Mouse (Mus musculus) liver, embryonic 16.5 days (tissue): ENCODE results near the gene Rad51d. TPM values are rescaled to one million over a fixed set of nuclear protein-coding genes. Genes with fewer than 3 reads are reported as not detected.

Source experiments
- ATAC-seq: fragments of 200-750 bp; cut with Nextera tagmentation; 2 replicates; pipeline ENCODE4 v1.8.0; 2017; ENCODE audit warnings: low read depth, mild to moderate bottlenecking, moderate number of reproducible peaks, moderate library complexity
- H3K27ac ChIP-seq: fragments of 300-500 bp; sonication (generic); 2 replicates; pipeline ENCODE4 v1.5.1; 2014; ENCODE audit warnings: mild to moderate bottlenecking, low read length
- H3K27me3 ChIP-seq: fragments of 300-500 bp; sonication (generic); 2 replicates; pipeline ENCODE4 v1.6.1; 2014; ENCODE audit warnings: low read depth, low read length, mixed read lengths; ENCODE audit not compliant: control insufficient read depth, insufficient read depth
- H3K36me3 ChIP-seq: fragments of 300-500 bp; sonication (generic); 2 replicates; pipeline ENCODE4 v1.6.1; 2014; ENCODE audit warnings: mild to moderate bottlenecking; ENCODE audit not compliant: control insufficient read depth, insufficient read depth
- H3K4me1 ChIP-seq: fragments of 300-500 bp; sonication (generic); 2 replicates; pipeline ENCODE4 v1.6.1; 2014; ENCODE audit warnings: low read depth, low read length, mixed read lengths; ENCODE audit not compliant: control insufficient read depth
- H3K4me2 ChIP-seq: fragments of 300-500 bp; sonication (generic); 2 replicates; pipeline ENCODE4 v1.6.1; 2014; ENCODE audit warnings: low read depth, low read length, mixed read lengths
- H3K4me3 ChIP-seq: fragments of 300-500 bp; sonication (generic); 2 replicates; pipeline ENCODE4 v1.5.1; 2014; ENCODE audit warnings: low read depth, mild to moderate bottlenecking, low read length
- H3K9ac ChIP-seq: fragments of 300-500 bp; sonication (generic); 2 replicates; pipeline ENCODE4 v1.6.1; 2014; ENCODE audit warnings: low read depth, low read length
- H3K9me3 ChIP-seq: fragments of 300-500 bp; sonication (generic); replicated peaks from 2 replicates; pipeline ENCODE4 v1.6.1; 2016; ENCODE audit warnings: low read length; ENCODE audit not compliant: control insufficient read depth
- WGBS: fragments of 180-500 bp; shearing (Covaris S2); extraction: QIAGEN DNeasy Blood & Tissue Kit; methylation state at CpG from one replicate; pipeline ENCODE4 v1.1.7; 2014; ENCODE audit not compliant: insufficient replicate concordance; 5-methylcytosine and 5-hydroxymethylcytosine counted together
- polyA plus RNA-seq: library from polyadenylated mRNA; unstranded; fragments of >200 nt; fragmentation: Nextera tagmentation; extraction: Ambion mirVana; gene quantifications from 2 replicates; pipeline ENCODE4 v1.2.1, GENCODE M21; 2015

The Rad51d gene
- polyA plus RNA-seq, 1 experiment from 2014 or later, result 4.7 TPM

DNA sequence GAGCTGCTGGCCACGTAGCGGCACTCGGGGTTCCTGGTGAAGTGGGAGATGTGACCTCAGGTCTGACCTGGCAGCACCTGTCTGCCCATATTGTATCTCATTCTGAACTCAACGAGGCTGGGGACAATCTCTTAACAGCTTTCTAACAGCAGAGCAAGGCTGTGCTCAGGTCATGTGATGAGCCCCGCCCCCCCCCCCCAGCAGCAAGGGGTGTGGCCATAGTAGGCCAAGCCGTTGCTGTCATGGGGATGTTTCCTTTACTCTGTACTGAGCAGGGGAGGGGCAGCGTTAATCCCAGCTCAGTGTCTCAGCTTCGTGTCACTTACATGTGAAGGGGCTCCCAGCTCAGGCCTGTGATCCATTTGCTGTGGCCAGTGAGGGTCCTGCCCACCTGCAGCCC lies 14.5 kb upstream of the Rad51d start:
- no peaks in the 10 kb centered on the region for H3K9me3 ChIP-seq
- 43% methylated on average over 8 of the region's 8 CpGs for WGBS
- no peak for ATAC-seq
- no peak overlapping the region for H3K27ac ChIP-seq
- H3K9ac ChIP-seq, result no peak overlapping the region
- H3K4me2 ChIP-seq, result no peak overlapping the region
- no peaks in the 10 kb centered on the region for H3K27me3 ChIP-seq
- H3K4me1 ChIP-seq, result peaks cover 11% of the 10 kb centered on the region
- H3K36me3 ChIP-seq, result peaks cover 13% of the 10 kb centered on the region
- H3K4me3 ChIP-seq, result no peak overlapping the region

DNA sequence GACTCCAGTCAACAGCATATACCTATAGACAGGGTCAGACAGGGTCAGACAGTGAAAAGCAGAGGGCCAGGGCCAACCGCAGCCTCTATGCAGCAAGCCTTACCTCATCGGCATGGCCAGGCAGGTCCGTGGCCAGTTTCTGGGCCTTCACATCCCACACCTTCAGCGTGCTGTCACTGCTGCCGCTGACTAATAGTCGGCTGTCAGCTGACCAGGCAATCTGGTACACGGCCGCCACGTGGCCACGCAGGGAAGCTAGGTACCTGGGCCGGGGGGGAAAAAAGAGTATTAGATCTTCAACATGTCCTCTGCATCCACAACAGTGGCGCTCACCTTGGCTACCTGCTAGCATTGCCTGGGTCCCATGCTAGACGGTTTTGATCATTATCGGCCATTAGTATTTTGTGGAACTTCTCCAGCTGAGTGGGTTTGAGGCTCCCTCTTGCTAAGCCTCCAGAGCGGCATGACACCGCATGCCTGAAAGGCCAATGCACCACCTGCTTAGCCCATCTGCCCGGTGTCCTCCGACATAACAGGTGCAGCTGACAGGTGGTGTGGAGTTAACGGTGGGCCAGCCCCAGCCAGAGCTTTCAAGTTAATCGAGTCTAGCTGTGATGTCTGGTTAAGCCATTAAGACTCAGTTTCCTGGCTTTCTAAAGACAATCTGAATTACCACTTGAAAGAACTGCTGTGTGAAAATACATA lies 11.3 kb upstream of the Rad51d start:
- H3K36me3 ChIP-seq, result peaks cover 13% of the 10 kb centered on the region
- 87% methylated on average over 20 of the region's 20 CpGs for WGBS

DNA sequence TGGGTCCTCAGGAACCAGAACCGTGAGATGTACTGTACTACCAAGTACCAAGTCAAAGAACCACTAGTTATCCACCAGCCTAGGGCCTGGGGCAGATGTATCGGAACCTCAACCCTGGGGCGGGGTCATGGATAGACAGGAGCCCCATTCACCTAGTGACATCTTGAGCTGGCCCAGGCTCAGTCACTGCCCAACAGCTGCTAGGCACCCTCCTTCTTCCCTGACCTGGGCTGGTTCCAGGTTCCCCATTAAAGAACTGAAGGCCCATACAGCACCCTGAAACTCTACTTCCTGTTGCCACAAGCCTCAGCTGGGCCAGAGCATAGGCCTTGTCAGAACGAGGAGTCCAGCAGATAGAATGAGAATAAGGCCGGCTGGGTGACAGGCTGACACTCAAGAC lies 9.3 kb upstream of the Rad51d start:
- no peak for ATAC-seq

More for the DNA sequence above, 11.3 kb upstream of the Rad51d start:
- Histone ChIP-seq H3K4me1 (peaks cover 4% of the 10 kb centered on the region), H3K9ac (no peak overlapping the region), H3K27me3 (no peaks in the 10 kb centered on the region), H3K4me3 (no peak overlapping the region), H3K9me3 (no peaks in the 10 kb centered on the region), H3K4me2 (no peak overlapping the region), H3K27ac (no peak overlapping the region)
- ATAC-seq, result no peak

DNA sequence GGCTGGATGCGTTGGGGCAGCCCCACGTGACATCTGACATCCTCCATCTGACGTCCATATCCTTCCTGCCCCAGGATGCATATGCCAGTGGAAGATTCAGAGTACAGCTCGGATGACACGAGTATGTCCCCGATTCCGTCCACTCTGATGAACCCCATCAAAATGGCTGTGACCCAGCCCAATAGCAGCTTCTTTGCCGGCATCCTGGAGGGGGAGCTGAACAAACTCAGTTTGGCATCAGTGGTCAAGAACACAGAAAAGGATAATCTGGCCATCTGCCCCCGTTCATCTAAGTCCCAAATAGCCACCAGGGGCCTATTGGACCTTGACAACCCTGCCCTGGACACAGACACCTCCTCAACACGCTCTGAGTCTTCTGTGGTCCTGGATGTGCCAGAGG lies 7.1 kb upstream of the Rad51d start:
- Histone ChIP-seq H3K4me1 (no peaks in the 10 kb centered on the region), H3K4me3 (no peak overlapping the region), H3K4me2 (no peak overlapping the region), H3K9me3 (no peaks in the 10 kb centered on the region), H3K27ac (no peak overlapping the region), H3K36me3 (peaks cover 9% of the 10 kb centered on the region), H3K9ac (no peak overlapping the region), H3K27me3 (no peaks in the 10 kb centered on the region)
- no peak for ATAC-seq
- WGBS, result 65% methylated on average over 10 of the region's 10 CpGs

More for the DNA sequence above, 9.3 kb upstream of the Rad51d start:
- no peaks in the 10 kb centered on the region for H3K9me3 ChIP-seq
- no peak overlapping the region for H3K9ac ChIP-seq
- H3K27me3 ChIP-seq, result no peaks in the 10 kb centered on the region
- WGBS, result 75% methylated on average over 5 of the region's 5 CpGs
- H3K27ac ChIP-seq, result no peak overlapping the region
- no peak overlapping the region for H3K4me2 ChIP-seq
- H3K36me3 ChIP-seq, result peaks cover 13% of the 10 kb centered on the region
- H3K4me1 ChIP-seq, result no peaks in the 10 kb centered on the region
- no peak overlapping the region for H3K4me3 ChIP-seq

DNA sequence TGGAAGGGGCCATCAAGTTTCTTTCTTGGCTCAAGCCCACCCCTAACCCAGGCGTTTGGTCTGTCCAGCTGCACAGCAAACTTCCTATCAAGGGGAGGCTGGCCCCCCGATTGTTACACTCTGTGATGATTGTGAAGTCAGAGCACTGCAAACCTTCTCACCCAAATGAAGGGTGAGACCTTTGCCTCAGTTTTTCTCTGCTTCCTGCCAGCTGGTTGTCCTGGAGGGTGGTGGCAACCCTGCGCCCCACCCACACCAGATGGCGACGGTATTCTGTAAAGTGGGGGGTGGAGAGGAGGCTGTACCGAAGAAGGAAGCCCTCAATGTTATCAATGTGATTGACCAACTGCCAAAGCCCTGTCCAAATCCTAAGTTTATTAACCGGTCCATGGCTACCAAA lies 1.5 kb upstream of the Rad51d start, which contains the start of gene Fndc8:
Fndc8 (plus strand) TSS at position 189 of the 400 bp plus-strand sequence.
- H3K27me3 ChIP-seq, result no peaks in the 10 kb centered on the region
- no peak within 1 kb of the TSS for H3K9ac ChIP-seq
- no peak within 1 kb of the TSS for H3K4me3 ChIP-seq
- peaks cover 19% of the 10 kb centered on the region for H3K4me1 ChIP-seq
- no peaks in the 10 kb centered on the region for H3K9me3 ChIP-seq
- no peak for ATAC-seq
- 35% methylated on average over 7 of the region's 7 CpGs for WGBS
- H3K4me2 ChIP-seq, result no peak within 1 kb of the TSS
- no peak within 1 kb of the TSS for H3K27ac ChIP-seq
- H3K36me3 ChIP-seq, result no peaks in the 10 kb centered on the region

DNA sequence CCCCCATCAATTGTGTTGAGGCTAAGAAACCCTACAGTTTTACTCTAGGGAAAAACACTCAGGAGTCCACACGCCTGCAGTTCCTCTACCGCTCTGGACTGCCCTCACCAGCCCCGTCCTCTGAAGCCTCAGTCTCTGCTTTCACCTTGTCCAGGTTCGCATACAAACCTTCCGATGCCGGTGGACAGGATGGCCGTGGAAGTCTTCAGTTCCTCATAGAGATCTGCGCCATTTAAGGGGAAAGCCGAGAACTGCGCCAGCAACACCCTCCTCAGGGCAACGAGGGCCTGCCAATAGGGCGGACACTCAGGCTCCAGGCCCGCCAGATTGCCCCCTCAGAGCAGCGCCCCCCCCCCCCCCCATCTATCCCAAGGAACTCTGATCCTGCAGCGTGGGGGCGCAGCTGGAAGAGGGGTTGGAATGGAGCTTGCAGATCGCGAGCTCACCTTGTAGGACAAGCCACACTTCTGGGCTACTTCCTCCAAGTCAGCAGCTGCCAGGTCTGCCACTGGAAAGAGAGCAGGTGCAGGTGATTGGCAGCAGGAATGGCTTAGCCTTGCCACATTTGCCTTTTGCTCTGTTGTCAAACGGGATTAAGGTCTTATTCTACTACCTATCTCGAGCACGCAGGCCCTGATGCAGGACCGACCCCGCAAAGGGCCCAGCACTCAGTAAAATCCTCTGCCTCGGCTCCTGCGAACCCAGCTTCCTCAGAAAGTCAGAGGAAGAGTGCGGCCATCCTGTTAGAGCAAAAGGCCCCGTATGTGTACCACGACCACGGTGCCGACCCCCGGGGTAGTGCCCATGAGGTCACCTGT lies 681 bp downstream of the Rad51d start:
- H3K9me3 ChIP-seq, result no peaks in the 10 kb centered on the region
- H3K4me2 ChIP-seq, result peak overlapping the region; percentile 97
- H3K4me3 ChIP-seq, result peak overlapping the region; percentile 82
- 3% methylated on average over 31 of the region's 31 CpGs for WGBS
- ATAC-seq, result peak; percentile 44
- H3K9ac ChIP-seq, result peak overlapping the region; percentile 81
- no peaks in the 10 kb centered on the region for H3K27me3 ChIP-seq
- peaks cover 19% of the 10 kb centered on the region for H3K4me1 ChIP-seq
- H3K36me3 ChIP-seq, result no peaks in the 10 kb centered on the region
- H3K27ac ChIP-seq, result peak overlapping the region; percentile 62

DNA sequence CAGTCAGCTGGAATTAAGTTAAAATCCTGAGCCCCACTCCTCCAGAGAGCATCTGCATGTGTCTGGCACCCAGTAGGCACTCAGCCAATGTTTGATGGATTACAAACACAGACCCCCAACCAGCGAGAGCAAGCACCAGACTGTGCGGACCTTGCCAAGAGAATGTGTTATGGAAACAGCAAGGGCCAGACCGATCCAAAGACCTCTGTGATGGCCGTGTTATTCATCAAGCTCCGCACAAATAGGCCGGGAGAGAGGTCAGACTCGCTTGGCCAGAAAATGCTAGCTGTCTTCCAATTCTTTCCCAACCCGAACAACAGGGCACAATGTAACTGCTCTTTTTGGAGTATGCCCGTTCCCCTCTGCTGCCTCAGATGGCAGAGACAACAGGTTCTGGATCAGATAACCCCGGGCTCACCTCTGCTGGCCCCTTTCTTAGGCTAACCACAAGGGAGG lies 1.9 kb downstream of the Rad51d start:
- Histone ChIP-seq H3K36me3 (no peaks in the 10 kb centered on the region), H3K27me3 (no peaks in the 10 kb centered on the region), H3K4me1 (peaks cover 19% of the 10 kb centered on the region), H3K9me3 (no peaks in the 10 kb centered on the region), H3K4me3 (no peak overlapping the region), H3K4me2 (no peak overlapping the region), H3K27ac (no peak overlapping the region), H3K9ac (no peak overlapping the region)
- WGBS, result 52% methylated on average over 10 of the region's 10 CpGs
- ATAC-seq, result no peak

DNA sequence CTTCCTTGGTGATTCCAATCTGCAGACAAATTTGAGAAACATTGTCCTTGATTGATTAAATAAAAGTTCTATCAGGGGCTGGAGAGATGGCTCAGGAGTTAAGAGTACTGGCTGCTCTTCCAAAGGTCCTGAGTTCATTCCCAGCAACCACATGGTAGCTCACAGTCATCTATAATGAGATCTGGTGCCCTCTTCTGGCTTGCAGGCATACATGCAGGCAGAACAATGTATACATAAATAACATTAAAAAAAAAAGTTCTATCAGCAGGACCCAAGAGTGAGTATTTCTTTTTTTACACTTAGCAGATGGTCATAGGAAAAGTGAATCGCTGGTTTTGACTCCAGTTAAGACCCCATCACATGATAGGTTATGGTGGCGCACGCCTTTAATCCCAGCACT lies 3.9 kb downstream of the Rad51d start:
- ATAC-seq, result no peak

DNA sequence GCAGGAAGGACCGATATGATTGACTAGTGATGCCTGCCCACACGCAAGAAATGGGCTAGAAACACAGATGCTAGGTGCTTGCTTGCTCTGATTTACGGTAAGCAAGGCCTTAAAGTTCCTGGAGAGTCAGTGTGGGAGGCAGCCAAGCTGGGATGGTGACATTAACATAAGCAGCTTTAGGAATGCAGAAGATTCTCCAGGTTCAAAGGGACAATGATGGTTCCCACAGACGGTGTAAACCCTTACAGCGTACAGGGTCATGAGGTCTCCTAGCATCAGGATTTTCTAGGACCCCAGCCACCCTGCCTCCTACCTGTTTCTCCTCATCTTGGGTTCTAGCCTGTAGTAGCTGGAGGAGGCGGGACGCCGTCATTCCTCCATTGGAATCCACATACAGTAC lies 7.2 kb downstream of the Rad51d start:
- Histone ChIP-seq H3K4me1 (no peaks in the 10 kb centered on the region), H3K27me3 (no peaks in the 10 kb centered on the region), H3K4me3 (no peak overlapping the region), H3K4me2 (no peak overlapping the region), H3K27ac (no peak overlapping the region), H3K9me3 (no peaks in the 10 kb centered on the region), H3K36me3 (no peaks in the 10 kb centered on the region), H3K9ac (no peak overlapping the region)
- WGBS, result 85% methylated on average over 8 of the region's 8 CpGs
- no peak for ATAC-seq

More for the DNA sequence above, 3.9 kb downstream of the Rad51d start:
- Histone ChIP-seq H3K27me3 (no peaks in the 10 kb centered on the region), H3K27ac (no peak overlapping the region), H3K4me3 (no peak overlapping the region), H3K9me3 (no peaks in the 10 kb centered on the region), H3K36me3 (no peaks in the 10 kb centered on the region), H3K9ac (no peak overlapping the region), H3K4me1 (peaks cover 19% of the 10 kb centered on the region), H3K4me2 (no peak overlapping the region)
- WGBS, result 74% methylated on average over 3 of the region's 3 CpGs
